Mouse (Mus musculus): ENCODE results near the gene Ccdc88c.

Gene Ccdc88c

GRCm38 (mm10) chr12:100997830-100998563 is 30.9 kb downstream of the Ccdc88c start:
- DNase-seq (ENCODE audit: low spot score in 2 of 2), result no peak

GRCm38 (mm10) chr12:100996378-100996898 is 32.4 kb downstream of the Ccdc88c start:
- DNase-seq (ENCODE audit: low spot score in 2 of 2), result no peak

- no peak for DNase-seq (ENCODE audit: low spot score in 2 of 2)
These were observed 33.1 kb downstream of the Ccdc88c start for GRCm38 (mm10) chr12:100995607-100996377.

- no peak for DNase-seq (ENCODE audit: low spot score in 2 of 2)
These were observed 34.5 kb downstream of the Ccdc88c start for GRCm38 (mm10) chr12:100994140-100995015.

- DNase-seq (ENCODE audit: low spot score in 2 of 2), result no peak
These were observed 35.7 kb downstream of the Ccdc88c start for GRCm38 (mm10) chr12:100993146-100993545.

- DNase-seq (ENCODE audit: low spot score in 2 of 2), result no peak
These were observed 36.4 kb downstream of the Ccdc88c start for GRCm38 (mm10) chr12:100992505-100992904.

GRCm38 (mm10) chr12:100991119-100991518 is 37.7 kb downstream of the Ccdc88c start:
- no peak for DNase-seq (ENCODE audit: low spot score in 2 of 2)

GRCm38 (mm10) chr12:100990291-100990690 is 38.6 kb downstream of the Ccdc88c start:
- no peak for DNase-seq (ENCODE audit: low spot score in 2 of 2)

GRCm38 (mm10) chr12:100989780-100990288 is 39.0 kb downstream of the Ccdc88c start:
- no peak for DNase-seq (ENCODE audit: low spot score in 2 of 2)

GRCm38 (mm10) chr12:100988324-100989130 is 40.3 kb downstream of the Ccdc88c start:
- DNase-seq (ENCODE audit: low spot score in 2 of 2), result no peak

- DNase-seq (ENCODE audit: low spot score in 2 of 2), result no peak
These were observed 42.4 kb downstream of the Ccdc88c start for GRCm38 (mm10) chr12:100986423-100986822.

GRCm38 (mm10) chr12:100985793-100986157 is 43.1 kb downstream of the Ccdc88c start:
- no peak for DNase-seq (ENCODE audit: low spot score in 2 of 2)

GRCm38 (mm10) chr12:100985050-100985792 is 43.6 kb downstream of the Ccdc88c start:
- no peak for DNase-seq (ENCODE audit: low spot score in 2 of 2)

- no peak for DNase-seq (ENCODE audit: low spot score in 2 of 2)
These were observed 45.3 kb downstream of the Ccdc88c start for GRCm38 (mm10) chr12:100983565-100983964.

- DNase-seq (ENCODE audit: low spot score in 2 of 2), result no peak
These were observed 46.6 kb downstream of the Ccdc88c start for GRCm38 (mm10) chr12:100982217-100982616.

- DNase-seq (ENCODE audit: low spot score in 2 of 2), result no peak
These were observed 48.3 kb downstream of the Ccdc88c start for GRCm38 (mm10) chr12:100980551-100981008.

GRCm38 (mm10) chr12:100979616-100980015 is 49.2 kb downstream of the Ccdc88c start:
- DNase-seq (ENCODE audit: low spot score in 2 of 2), result no peak

- no peak for DNase-seq (ENCODE audit: low spot score in 2 of 2)
These were observed 50.7 kb downstream of the Ccdc88c start for GRCm38 (mm10) chr12:100977958-100978725.

- DNase-seq (ENCODE audit: low spot score in 2 of 2), result no peak
These were observed 51.3 kb downstream of the Ccdc88c start for GRCm38 (mm10) chr12:100977551-100977950.

All from spleen, postnatal 14 days (tissue).